Mouse (Mus musculus) midbrain, embryonic 14.5 days (tissue): Measurements from ENCODE around the gene Slc16a11. TPM values are rescaled to one million over a fixed set of nuclear protein-coding genes. Genes with fewer than 3 reads are reported as not detected.
A peak's percentile ranks its signal among the peaks of the same experiment; 100 is the strongest.

Experiments
- ATAC-seq: fragments of 200-750 bp; cut with Nextera tagmentation; 2 replicates; pipeline ENCODE4 v1.8.0; 2017; ENCODE audit warnings: moderate number of reproducible peaks, moderate library complexity; ENCODE audit not compliant: low FRiP score, low TSS enrichment
- DNase-seq: peaks from one replicate; pipeline ENCODE4 v3.0.0-alpha.2; 2015
- H3K27ac ChIP-seq: fragments of 300-500 bp; sonication (generic); replicated peaks from 2 replicates; pipeline ENCODE4 v1.5.1; 2014; ENCODE audit warnings: mild to moderate bottlenecking, low read depth, low read length, moderate library complexity
- H3K27me3 ChIP-seq: fragments of 300-500 bp; sonication (generic); 2 replicates; pipeline ENCODE4 v1.6.1; 2014; ENCODE audit warnings: low read length, control low read depth, mixed read lengths; ENCODE audit not compliant: control insufficient read depth, insufficient read depth
- H3K36me3 ChIP-seq: fragments of 300-500 bp; sonication (generic); 2 replicates; pipeline ENCODE4 v1.6.1; 2014; ENCODE audit warnings: low read length, control low read depth; ENCODE audit not compliant: control insufficient read depth, insufficient read depth
- H3K4me1 ChIP-seq: fragments of 300-500 bp; sonication (generic); 2 replicates; pipeline ENCODE4 v1.6.1; 2014; ENCODE audit warnings: mild to moderate bottlenecking, antibody characterized with exemption, low read length, control low read depth; ENCODE audit not compliant: control insufficient read depth, insufficient read depth
- H3K4me2 ChIP-seq: fragments of 300-500 bp; sonication (generic); 2 replicates; pipeline ENCODE4 v1.6.1; 2014; ENCODE audit warnings: mild to moderate bottlenecking, low read length, moderate library complexity
- H3K4me3 ChIP-seq: fragments of 300-500 bp; sonication (generic); replicated peaks from 2 replicates; pipeline ENCODE4 v1.5.1; 2014; ENCODE audit warnings: low read depth, low read length
- H3K9ac ChIP-seq: fragments of 300-500 bp; sonication (generic); replicated peaks from 2 replicates; pipeline ENCODE4 v1.6.1; 2014; ENCODE audit warnings: mild to moderate bottlenecking, low read length, moderate library complexity
- H3K9me3 ChIP-seq: fragments of 300-500 bp; sonication (generic); 2 replicates; pipeline ENCODE4 v1.6.1; 2016; ENCODE audit warnings: low read length, control low read depth, mixed read lengths; ENCODE audit not compliant: control insufficient read depth
- WGBS: fragments of 180-500 bp; shearing (Covaris S2); extraction: QIAGEN DNeasy Blood & Tissue Kit; methylation state at CpG from one replicate; pipeline ENCODE4 v1.1.7; 2014; 5-methylcytosine and 5-hydroxymethylcytosine counted together
- polyA plus RNA-seq: library from polyadenylated mRNA; unstranded; fragments of >200 nt; fragmentation: Nextera tagmentation; extraction: Ambion mirVana; gene quantifications from 2 replicates; pipeline ENCODE4 v1.2.1, GENCODE M21; 2014

The Slc16a11 gene
- polyA plus RNA-seq, 1 experiment from 2014 or later: 1.5 TPM

GRCm38 (mm10) chr11:70218741-70219470 is 6.4 kb downstream of the Slc16a11 start:
- Histone ChIP-seq H3K4me2 (peak overlapping the region; percentile 88), H3K9ac (peak overlapping the region; percentile 81; the same call in 1 of the 2 replicates), H3K36me3 (peaks cover 15% of the 10 kb centered on the region; the same call in 1 of the 2 replicates), H3K27ac (no peak overlapping the region), H3K27me3 (peaks cover 32% of the 10 kb centered on the region), H3K4me1 (peaks cover 43% of the 10 kb centered on the region), H3K4me3 (peak overlapping the region; percentile 57), H3K9me3 (no peaks in the 10 kb centered on the region)
- DNase-seq: no peak
- ATAC-seq: no peak
- 91% methylated on average over 15 of the region's 15 CpGs for WGBS

GRCm38 (mm10) chr11:70219873-70220272 is 7.3 kb downstream of the Slc16a11 start:
- Histone ChIP-seq H3K27me3 (peaks cover 23% of the 10 kb centered on the region), H3K4me1 (peaks cover 33% of the 10 kb centered on the region), H3K9ac (peak overlapping the region; percentile 81), H3K4me3 (peak overlapping the region; percentile 57), H3K27ac (peak overlapping the region; percentile 88), H3K36me3 (peaks cover 15% of the 10 kb centered on the region; the same call in 1 of the 2 replicates), H3K9me3 (no peaks in the 10 kb centered on the region), H3K4me2 (peak overlapping the region; percentile 88)
- 53% methylated on average over 7 of the region's 7 CpGs for WGBS
- no peak for ATAC-seq
- no peak for DNase-seq

DNA sequence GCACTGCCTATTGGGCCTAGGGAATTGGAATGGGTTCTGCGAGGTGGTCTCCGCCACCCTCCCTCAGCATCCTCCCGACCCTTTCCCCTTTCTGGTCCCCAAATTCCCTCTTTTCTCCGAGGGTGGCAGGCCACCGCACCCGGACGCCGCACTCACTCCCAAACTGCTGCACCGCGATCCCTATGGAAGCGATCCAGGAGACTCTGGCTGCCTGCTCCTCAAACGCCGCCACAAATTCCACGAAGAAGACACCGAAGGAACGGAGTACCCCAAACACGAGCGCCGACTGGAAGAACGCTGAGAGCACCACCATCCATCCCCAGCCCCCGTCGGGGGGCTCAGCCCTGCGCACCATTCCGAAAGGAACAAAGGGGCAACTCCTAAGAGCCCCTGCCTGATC is 7.8 kb downstream of the Slc16a11 start:
- peaks cover 15% of the 10 kb centered on the region; the same call in 1 of the 2 replicates for H3K36me3 ChIP-seq
- H3K27me3 ChIP-seq: peaks cover 22% of the 10 kb centered on the region
- peak overlapping the region; percentile 81 for H3K9ac ChIP-seq
- ATAC-seq: no peak
- H3K4me1 ChIP-seq: peaks cover 30% of the 10 kb centered on the region
- peak overlapping the region; percentile 88 for H3K27ac ChIP-seq
- under 1% methylated on average over 24 of the region's 24 CpGs for WGBS
- no peaks in the 10 kb centered on the region for H3K9me3 ChIP-seq
- no peak for DNase-seq
- peak overlapping the region; percentile 88 for H3K4me2 ChIP-seq
- H3K4me3 ChIP-seq: peak overlapping the region; percentile 57

DNA sequence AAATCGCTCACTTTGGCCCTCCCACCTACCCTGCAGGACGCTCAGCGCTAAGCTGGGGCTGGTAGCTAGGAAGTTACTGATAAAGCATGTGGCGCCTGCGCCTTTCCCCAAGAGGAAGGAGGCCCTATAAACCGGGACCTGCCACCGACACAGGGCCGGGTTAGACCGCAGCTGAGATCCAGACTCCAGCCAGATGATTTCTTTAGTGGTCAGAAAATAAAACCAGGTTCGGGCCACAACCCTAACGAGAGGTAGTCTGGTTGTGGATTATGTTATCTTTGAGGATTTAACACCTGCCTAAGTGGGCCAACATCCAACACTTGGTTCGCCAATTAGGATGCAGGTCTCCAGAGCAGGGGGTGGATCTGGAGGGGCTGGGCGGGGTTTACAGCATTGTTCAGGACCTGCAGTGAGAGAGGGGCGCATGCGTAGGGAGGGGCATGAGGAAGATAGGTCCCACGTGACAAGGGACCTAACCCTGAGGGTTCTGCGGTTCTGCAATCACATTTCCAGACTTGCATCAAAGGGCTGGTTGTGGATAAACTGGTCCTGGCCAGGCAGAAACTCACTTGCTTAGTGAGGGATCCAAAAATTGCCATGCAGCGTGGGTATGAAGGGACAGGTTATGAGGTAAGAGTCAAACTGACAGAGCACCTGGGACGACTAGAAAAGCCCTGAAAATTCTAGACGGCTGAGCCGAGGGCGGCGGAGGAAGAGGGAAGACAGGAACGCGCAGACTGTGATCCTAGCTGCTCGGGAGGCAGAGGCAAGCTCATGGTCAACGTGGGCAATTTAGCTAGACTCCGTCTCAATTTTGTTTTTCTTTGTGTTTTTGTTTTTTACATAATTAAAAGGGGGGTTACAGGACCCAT is 8.4 kb downstream of the Slc16a11 start, which contains the start of gene Slc16a13:
Gene Slc16a13, minus strand, starts transcription at position 334 of the 872 bp plus-strand sequence.
- Histone ChIP-seq H3K4me3 (peak within 1 kb of the TSS; percentile 57), H3K27me3 (peaks cover 22% of the 10 kb centered on the region), H3K4me1 (peaks cover 30% of the 10 kb centered on the region), H3K27ac (peak within 1 kb of the TSS; percentile 88), H3K36me3 (peaks cover 15% of the 10 kb centered on the region; the same call in 1 of the 2 replicates), H3K9me3 (no peaks in the 10 kb centered on the region), H3K4me2 (peak within 1 kb of the TSS; percentile 88), H3K9ac (peak within 1 kb of the TSS; percentile 81)
- DNase-seq: peak; percentile 99
- peak; percentile 95 for ATAC-seq
- WGBS: under 1% methylated on average over 28 of the region's 28 CpGs

- Histone ChIP-seq H3K4me3 (peak overlapping the region; percentile 57), H3K27ac (peak overlapping the region; percentile 88), H3K4me1 (peaks cover 30% of the 10 kb centered on the region), H3K36me3 (peaks cover 12% of the 10 kb centered on the region; the same call in 1 of the 2 replicates), H3K4me2 (peak overlapping the region; percentile 88), H3K9ac (peak overlapping the region; percentile 60), H3K9me3 (no peaks in the 10 kb centered on the region), H3K27me3 (peaks cover 20% of the 10 kb centered on the region)
- ATAC-seq (no peak), DNase-seq (no peak)
- 10% methylated on average over 14 of the region's 14 CpGs for WGBS
Observed at GRCm38 (mm10) chr11:70221603-70222500, 9.3 kb downstream of the Slc16a11 start.

DNA sequence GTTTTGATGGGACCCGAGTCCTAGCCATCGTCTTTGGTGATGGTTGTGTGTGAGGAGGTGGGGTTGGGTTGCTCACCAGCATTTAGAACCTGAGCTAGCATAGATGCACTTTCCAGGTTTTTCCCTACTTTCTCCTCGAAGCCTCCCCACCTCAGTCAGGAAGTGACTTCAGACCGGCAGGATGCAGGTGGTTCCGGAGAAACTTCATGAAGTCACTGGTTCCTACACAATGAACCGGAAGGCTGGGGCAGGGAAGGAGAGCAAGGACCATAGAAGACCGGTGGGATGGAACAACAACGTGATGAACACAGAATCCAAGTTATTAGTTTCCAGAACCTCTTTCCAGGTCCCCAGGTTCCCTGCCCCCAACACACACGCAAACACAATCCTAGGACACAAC is 11.2 kb downstream of the Slc16a11 start:
- no peak overlapping the region for H3K9ac ChIP-seq
- no peak overlapping the region for H3K4me2 ChIP-seq
- no peak overlapping the region for H3K27ac ChIP-seq
- no peak for ATAC-seq
- peaks cover 27% of the 10 kb centered on the region for H3K4me1 ChIP-seq
- H3K4me3 ChIP-seq: no peak overlapping the region
- peaks cover 35% of the 10 kb centered on the region for H3K27me3 ChIP-seq
- DNase-seq: no peak
- no peaks in the 10 kb centered on the region for H3K36me3 ChIP-seq
- WGBS: 87% methylated on average over 9 of the region's 9 CpGs
- H3K9me3 ChIP-seq: no peaks in the 10 kb centered on the region

GRCm38 (mm10) chr11:70225798-70226601 is 13.4 kb downstream of the Slc16a11 start:
- H3K4me1 ChIP-seq: peaks cover 14% of the 10 kb centered on the region
- H3K9me3 ChIP-seq: no peaks in the 10 kb centered on the region
- H3K4me3 ChIP-seq: peak overlapping the region; percentile 18
- 19% methylated on average over 27 of the region's 27 CpGs for WGBS
- H3K4me2 ChIP-seq: peak overlapping the region; percentile 41
- no peaks in the 10 kb centered on the region for H3K36me3 ChIP-seq
- H3K27ac ChIP-seq: no peak overlapping the region
- no peak for ATAC-seq
- DNase-seq: peak; percentile 52
- H3K9ac ChIP-seq: no peak overlapping the region
- peaks cover 56% of the 10 kb centered on the region for H3K27me3 ChIP-seq
